Mouse (Mus musculus): ENCODE measurements around the gene Dhrs4.

Gene Dhrs4

GRCm38 (mm10) chr14:55478651-55479599 is at the start of gene Dhrs4:
Gene Dhrs4, plus strand, starts transcription at chr14:55478758.
- peak; percentile 68 to 73 for DNase-seq

DNA sequence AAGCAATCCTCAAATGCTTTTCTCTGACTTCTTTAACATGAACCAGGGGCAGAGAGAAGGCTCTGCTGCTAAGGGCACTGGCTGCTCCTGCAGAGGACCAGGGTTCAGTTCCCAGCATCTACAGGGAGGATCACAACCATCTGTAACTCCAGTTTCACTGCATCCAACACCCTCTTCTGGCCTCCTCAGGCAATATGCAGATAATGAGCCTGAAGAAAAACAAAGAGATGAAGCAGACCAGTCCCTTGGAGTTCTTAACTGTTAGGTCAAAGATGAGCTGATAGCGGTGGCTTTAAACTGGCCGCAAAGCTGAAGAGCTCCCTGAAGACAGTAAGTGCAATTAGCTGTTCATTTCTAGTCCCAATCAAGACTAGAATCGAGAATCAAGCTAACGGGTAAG is 48.3 kb upstream of the Dhrs4 start:
- DNase-seq: no peak

DNA sequence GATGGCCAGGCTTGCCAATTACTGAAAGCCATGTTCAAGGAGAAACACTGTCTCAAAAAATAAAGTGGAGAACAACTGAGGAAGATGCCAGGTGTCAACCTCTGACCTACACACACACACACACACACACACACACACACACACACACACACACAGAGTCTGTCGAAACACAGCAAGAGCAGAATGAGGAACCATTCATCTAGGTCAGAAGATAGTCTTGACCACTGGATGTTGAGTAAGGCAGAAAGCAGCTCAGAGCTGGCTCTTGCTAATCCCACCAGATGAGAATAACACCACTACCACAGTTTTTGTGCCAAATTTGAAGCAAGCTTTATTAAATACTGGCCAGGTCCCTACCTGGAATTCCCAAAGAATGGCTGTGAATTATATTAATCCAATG is 45.5 kb upstream of the Dhrs4 start:
- DNase-seq: no peak

DNA sequence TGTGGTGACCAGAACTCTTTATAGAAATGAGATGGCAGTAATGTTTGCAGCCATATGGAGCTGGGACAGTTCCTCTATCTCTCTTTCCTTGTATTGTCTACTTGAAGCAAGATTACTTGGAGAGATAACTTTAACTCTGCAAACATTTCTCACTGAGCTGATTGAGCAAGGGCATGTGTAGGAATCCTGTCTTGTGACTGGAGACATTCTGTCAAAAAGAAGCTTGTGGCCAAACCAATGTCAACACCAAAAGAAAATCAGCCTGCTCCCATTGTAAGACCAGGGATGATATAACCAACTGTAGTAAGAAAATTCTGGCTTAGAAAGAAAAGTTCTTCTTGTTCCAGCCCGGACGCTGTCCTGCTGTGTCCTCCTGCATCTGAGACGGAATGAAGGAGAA is 43.7 kb upstream of the Dhrs4 start:
- DNase-seq: no peak

- DNase-seq: no peak
These were observed 41.4 kb upstream of the Dhrs4 start for GRCm38 (mm10) chr14:55437118-55437517.

DNA sequence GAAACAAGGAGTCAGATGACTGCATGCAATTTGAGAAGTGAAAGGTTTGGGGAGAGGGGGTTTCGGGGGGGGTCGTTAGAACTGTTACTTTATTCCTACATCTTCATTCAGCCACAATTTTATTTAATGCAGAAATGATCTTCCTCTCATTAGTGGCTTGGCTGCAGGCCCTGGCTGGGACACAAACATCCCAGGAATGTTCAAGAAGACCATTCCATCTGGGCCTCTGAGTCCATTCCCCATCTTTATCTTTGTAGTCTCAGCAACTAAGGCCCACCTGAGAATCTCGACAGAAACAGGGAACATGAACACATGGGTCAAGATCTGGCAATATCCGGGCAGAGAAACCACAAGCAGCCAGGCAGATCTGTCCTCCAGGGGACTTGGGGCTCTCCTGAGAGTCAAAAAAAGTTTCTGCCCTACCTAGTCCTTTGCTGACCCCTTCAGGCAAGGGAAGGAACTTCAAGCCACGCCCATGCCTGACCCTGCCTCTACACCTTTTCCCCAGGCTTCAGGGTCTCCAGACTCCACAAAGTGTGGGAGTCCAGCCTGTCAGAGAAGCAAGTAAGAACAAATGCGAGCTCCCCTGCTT is 40.3 kb upstream of the Dhrs4 start:
- peak; percentile 8 to 46 for DNase-seq

DNA sequence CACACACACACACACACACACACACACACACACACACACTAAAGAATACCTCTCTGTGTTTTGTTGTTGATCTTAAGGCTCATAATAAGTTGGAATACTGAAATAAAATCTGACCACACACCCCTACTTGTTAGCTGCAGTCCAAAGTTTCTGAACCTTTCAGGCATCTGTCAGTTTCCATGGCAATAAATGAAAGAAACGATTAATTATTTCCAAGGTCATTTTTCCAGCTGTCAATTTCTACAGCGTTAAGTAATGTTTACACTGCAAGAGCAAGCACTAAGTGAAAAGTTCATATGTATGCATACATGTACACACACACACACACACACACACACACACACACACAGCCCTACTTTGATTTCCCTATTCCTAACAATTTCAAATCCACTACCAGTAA is 20.9 kb upstream of the Dhrs4 start:
- DNase-seq: no peak

DNA sequence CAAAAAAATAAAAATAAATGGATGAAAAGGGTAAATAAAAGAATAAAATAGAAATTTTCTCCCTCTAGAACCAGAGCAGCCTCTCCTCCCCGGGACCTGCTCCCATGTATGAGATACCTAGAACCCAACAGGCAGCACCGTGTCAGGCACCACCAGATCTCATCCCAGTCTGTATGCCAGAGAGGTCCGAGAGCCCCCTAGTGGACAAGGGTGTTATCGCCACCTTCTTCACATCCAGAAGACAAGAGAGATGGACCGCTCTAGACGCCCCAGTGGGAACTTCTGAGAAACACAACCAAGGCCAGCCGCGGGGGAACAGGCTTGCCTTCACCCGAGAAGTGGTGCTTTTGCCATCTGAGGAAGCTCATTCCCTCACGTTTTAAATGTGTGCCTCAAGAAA is 20.3 kb upstream of the Dhrs4 start:
- peak; percentile 34 to 71 for DNase-seq

DNA sequence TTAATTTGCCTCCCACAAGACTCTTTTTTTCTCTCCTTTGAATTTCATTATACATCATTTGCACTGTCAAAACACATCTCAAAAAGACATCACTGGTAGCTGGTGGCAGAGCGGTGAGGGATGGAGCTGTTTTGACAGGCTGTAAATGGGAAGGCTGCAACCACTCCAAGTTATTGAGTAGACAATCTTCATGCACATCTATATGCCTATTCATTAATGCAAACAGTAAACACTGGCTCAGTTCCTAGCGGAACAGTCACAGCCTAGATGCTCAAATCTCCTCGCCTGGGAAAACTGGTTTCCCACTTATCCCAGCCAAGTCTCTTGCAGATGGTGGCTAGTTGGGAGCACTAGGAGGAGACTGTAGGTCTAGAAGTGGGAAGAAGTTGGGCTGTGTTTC is 19.8 kb upstream of the Dhrs4 start:
- no peak for DNase-seq

DNA sequence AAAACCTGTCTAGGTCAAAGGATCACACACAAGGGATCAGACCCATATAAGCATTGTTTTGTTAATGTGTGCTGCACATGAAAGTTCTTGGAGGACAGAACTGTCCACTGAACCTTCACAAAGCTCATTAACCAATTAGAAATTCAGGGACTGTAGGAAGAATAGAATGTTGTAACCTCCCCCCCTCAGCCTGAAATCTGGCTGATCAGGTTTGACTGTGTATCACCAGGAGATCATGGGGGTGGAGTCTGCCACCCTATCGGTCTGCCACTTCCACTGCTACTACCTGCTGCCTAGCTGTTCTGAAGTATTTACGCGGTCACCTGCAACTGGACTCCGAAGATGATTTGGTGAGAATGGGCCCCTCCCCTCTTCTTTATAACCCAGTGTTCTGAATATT is 18.8 kb upstream of the Dhrs4 start:
- no peak for DNase-seq

GRCm38 (mm10) chr14:55460297-55460696 is 18.3 kb upstream of the Dhrs4 start:
- no peak for DNase-seq

DNA sequence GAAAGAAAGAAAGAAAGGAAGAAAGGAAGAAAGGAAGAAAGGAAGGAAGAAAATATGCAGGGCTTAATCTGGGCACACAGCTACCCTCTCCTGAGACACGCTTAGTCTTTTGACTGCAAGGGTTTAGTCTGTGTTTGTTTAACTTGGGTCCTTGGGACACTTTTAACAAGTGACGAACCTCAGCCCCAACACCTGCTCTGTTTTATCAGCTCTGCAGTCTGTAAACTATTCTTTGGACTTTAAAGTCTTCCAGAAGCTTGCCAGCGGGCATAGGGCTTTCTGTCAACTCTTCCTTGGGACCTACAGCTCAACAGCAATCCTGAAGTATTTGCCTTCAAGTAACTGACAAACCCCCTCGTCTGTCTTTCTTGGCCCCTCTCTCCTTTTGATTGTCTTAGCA is 16.8 kb upstream of the Dhrs4 start:
- no peak for DNase-seq

- no peak for DNase-seq
These were observed 12.1 kb upstream of the Dhrs4 start for GRCm38 (mm10) chr14:55466481-55466880.

DNA sequence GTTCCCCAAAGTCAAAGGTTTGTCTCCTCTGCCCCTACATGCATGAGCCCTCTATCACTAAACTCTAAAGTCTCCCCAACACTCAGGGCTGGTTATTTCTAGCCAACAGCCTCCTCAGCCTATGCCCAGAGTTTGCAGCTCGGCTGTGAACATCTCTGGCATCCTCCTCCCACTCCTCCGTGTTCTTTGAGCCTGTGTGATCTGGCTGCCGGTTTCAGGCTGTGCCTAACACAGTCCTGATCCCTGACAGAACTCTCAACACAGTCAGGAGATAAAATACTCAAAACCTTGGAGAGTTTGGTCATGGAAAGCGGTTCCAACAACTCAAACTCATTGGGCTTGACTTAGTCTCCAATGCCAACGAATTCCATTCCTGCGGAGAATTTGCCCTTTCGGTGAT is 11.4 kb upstream of the Dhrs4 start:
- no peak for DNase-seq

GRCm38 (mm10) chr14:55468301-55468741 is 10.2 kb upstream of the Dhrs4 start:
- no peak for DNase-seq

GRCm38 (mm10) chr14:55469041-55469440 is 9.5 kb upstream of the Dhrs4 start:
- DNase-seq: no peak

- no peak for DNase-seq
These were observed 8.7 kb upstream of the Dhrs4 start for GRCm38 (mm10) chr14:55469821-55470220.

DNA sequence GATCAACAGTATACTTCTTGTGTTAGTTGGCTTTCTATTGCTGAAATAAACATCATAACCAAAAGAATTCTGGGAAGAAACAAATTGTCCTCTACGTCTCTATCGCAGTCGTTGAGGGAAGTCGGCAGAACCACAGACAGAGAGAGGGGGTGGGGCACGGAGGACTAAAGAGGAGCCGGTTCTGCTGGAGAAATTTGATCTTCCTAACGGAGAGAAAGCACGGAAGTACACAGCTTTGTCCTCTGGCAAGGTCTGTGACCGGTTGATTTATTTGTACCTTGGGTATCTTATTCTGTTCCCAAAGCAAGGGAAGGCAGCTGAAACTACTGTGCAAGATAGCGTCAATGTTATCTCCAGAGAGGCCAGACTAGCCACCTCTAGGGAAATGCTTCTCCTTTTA is 7.8 kb upstream of the Dhrs4 start:
- DNase-seq: no peak

- DNase-seq: no peak
These were observed 2.9 kb upstream of the Dhrs4 start for GRCm38 (mm10) chr14:55475654-55476053.

GRCm38 (mm10) chr14:55477421-55477820 is 1.1 kb upstream of the Dhrs4 start:
- DNase-seq: no peak

DNA sequence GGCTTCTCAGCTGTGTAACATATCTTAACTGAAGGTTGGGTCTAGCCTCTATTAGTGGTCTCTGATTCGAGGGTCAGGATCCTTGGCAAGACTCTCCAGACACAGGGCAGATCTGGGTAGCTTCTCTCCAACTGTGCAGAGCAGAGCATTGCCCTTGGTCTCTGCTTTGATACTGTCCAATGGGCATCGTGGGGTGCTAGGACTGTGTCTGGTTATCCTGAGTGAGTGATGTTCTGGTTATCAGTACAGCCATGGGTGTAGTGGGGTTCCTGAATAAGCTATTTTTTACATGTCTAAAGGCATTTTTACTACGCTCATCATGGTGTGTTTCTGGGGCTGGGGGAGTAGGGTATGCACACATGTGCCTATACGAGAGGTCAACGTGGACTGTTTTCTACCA is 729 bp upstream of the Dhrs4 start:
- DNase-seq: no peak

DNA sequence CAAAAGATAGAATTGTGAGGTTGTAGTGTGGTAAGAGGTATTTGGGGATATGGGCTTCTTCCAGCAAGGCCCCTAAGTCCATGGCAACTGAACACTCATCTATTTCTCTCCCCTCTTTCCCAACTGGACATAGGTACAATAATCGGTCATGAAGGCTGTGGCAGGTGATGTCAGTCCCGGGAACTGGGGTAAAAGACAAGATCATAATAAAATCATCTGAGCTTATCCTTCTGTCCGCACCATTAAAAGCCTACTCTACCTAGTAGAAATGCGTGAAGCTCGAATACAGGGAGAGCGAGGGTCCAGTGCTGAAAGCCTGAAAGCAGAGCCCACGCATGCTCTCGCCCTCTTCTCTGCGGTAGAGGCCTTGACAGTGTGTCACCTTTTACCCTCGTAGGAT is 1.1 kb downstream of the Dhrs4 start:
- no peak for DNase-seq

DNA sequence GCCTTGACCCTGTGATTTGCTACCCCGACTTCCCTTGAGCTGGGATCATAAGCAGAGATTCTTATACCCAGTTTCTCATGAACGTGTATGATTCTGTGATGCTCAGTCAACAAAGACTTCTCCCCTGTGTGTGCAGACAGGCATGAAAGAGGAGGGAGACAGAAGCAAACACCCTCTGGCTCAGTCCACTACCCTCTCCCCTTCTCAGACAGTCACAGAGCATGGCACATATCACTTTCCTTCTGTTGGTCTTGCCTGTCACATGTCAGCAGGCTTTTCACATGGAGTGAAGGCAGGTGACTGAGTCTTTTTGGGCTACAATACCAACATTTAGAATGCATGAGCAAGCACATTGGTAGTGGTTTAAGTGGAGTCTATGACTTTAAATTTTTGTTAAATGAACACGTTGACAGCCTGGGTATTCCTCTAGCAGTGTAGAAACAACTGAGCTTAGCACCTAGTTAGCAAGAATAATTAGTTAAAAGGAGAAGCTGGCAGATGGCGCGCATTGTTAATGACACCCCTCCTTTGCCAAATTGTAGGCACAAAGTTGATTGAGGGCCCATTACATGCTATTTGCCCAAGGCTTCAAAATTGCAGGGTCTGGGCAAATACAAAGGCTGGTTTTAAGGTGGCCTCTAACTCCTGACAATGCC is 6.0 kb downstream of the Dhrs4 start:
- DNase-seq: no peak

DNA sequence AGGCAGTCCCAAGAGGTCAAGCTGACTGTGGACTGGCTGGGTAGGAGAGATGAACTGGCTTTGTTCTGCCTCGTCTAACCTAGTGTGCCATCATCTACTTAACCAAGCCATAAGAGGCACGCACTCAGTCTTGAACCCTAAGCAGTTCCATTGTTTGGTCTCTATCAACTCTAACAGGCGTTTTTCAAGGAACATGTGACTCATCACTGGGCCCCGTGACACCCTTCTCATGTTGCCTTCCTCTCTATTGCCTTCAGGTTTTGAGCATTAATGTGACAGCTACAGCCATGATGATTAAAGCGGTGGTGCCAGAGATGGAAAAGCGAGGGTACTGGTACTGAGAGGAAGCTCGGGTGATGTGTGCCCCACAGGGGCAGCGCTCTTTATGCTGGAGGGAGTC is 8.3 kb downstream of the Dhrs4 start:
- DNase-seq: no peak
